Mouse (Mus musculus): ENCODE measurements around the gene Shisa7.
"Not testable (repeated sequence)": the region's sequence is repeated elsewhere in the genome, so short reads cannot be mapped to it uniquely, and the experiment has no call there.

Shisa7 gene

DNA sequence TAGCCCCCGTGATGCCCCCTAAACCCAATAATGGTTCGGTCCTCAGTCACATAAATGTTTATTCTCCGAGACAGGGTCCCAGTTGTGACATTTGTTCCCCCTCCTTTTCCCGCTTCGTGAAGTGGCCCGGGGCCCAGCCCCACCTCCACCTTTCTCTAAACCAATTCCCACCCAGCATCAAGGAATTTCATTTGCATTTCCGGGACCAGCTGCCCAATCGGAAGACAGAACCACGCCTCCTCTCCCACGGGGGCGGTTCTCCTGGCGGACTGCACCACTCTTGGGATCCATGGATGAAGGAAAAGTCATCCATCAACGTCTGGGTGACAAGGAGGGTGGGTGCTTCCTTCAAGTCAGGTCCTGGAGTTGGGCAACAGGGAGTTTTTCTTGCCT is 417 bp upstream of the Shisa7 start:
- no peak for DNase-seq (ENCODE audit: low read depth)

GRCm38 (mm10) chr7:4843604-4844244 is 772 bp downstream of the Shisa7 start:
- peak; percentile 36 for DNase-seq (ENCODE audit: low read depth)

DNA sequence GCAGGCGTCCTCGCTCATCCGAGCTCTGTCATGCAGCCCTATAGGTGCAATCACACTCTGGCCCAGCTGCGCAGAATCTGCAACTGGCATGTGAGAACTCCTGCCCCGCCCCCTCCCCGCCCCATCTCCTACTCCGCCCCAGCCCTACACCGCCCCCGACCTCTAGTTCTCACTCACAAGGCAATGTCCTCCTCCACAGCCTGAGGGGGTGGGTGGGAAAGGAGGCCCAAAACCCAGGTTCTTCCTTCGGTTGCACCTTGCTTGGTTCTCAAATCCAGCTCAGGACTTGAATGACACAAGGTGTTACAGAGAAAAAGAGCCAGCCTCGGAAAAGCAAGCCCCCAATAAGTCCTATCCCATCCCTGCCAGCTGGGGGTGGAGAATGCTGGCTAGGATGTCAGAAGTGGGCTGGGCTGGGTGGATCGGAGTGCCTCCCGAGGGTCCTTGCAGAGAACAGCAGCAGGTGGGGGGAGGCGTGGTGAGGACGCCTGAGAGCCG is 1.8 kb downstream of the Shisa7 start:
- peak; percentile 63 for DNase-seq (ENCODE audit: low read depth)

- DNase-seq (ENCODE audit: low read depth): no peak
Observed at GRCm38 (mm10) chr7:4842077-4842476, 2.4 kb downstream of the Shisa7 start.

- DNase-seq (ENCODE audit: low read depth): no peak
Observed at GRCm38 (mm10) chr7:4837639-4838038, 6.9 kb downstream of the Shisa7 start.

GRCm38 (mm10) chr7:4836351-4836792 is 8.1 kb downstream of the Shisa7 start:
- DNase-seq (ENCODE audit: low read depth): peak; percentile 86

DNA sequence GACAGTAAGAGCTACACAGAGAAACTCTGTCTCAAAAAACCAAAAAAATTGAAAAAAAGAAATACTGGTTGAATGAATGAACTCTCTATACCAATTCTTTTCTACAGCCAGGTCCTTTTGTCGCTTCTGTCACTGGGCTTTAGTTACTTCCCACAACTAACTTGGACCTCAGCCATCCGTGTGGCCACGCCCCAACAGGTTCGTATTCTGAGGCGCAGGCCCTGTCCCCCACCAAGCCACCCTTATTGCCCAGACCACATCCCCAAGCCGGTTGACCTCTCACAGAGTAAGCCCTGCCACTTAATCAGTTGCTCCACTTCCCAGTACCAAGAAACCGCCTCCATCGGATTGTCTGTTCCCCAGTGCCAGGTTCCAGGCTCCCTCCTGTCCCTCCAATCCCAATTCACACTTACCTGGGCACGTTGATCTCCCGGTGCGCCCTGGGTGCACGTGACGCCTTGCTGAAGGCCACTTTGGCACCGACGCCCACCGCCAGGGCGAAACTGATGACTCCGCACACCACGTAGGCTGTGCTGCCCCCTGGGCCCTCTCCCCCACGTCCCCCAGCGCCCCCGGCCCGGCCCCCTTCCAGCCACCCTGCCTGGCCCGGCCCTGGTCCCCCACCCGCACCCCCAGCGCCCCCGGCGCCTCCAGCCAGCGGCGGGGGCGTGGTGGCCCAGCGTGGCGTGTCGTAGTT is 8.7 kb downstream of the Shisa7 start:
- no peak for DNase-seq (ENCODE audit: low read depth)

DNA sequence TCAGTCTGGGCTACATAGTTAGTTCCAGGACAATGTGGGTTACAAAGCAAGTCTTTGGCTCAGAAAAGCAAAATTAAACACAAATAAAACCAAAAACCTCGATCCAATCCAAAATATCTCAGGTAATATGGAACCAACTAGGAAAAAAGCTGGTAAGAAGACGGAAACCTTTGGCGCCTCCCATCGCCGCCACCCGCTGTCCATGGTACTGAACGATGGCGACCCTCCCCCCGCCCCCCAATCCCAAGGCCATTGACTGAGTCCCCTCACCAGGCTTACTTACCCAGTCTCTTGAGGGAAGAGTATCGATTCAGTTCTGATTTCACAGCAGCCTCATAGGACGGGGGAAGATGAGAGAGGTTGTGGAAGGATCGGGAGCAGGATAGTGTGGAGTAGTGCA is 14.0 kb downstream of the Shisa7 start:
- no peak for DNase-seq (ENCODE audit: low read depth)

DNA sequence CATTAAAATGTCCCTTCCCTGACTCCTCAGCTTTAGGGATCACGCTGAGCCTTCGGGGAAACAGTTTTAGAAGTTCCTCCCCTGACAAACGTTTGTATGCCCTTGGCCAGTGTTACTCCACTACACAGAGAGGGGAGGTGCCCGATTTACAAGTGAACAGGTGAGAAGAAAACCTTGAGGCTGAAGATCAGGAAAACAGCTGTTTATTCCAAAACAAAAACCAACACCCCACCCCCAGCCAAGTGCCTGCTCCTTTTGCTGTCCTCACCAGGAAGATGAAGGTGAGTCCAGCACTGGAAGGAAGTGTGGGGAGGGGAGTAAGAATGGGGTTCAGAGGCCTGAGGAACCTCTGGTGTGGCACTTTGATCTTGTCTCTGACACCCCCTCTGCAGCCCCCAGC is 19.1 kb downstream of the Shisa7 start:
- no peak for DNase-seq (ENCODE audit: low read depth)

DNA sequence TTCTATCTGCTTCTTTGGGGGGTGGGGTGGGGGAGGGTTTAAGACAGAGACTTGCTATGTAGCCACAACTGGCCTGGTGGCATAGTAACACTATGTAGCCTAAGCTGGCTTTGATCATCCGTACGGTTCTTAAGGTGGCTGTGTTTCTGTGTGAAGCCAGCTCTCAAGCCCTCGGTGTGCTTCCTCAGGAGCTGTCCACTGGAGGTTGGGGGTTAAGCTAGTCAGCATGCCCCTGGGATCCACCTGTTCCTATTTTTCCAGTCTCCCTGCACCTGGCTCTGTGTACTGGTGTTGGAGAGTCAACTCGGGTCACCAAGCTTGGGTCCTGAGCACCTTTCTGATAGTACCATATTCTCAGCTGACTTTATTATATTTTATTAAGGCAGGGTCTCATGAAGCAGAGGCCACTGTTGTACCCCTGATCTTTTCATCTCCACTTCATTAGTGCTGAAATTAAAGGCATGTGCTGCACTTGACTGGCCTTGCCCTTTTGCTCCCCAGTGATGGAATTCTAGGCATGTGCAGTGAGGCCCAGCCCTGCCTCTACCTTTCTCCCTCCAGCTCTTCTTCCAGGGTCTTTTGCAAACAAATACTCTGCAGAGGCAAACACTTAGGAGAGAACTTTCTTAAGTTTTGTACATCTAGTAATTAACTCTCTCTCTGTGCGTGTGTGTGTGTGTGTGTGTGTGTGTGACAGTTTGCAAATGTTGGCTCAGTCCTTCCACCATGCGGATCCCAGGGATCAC is 22.2 kb downstream of the Shisa7 start:
- DNase-seq (ENCODE audit: low read depth): no peak

GRCm38 (mm10) chr7:4821690-4822089 is 22.8 kb downstream of the Shisa7 start:
- no peak for DNase-seq (ENCODE audit: low read depth)

- DNase-seq (ENCODE audit: low read depth): not testable (repeated sequence)
Observed at GRCm38 (mm10) chr7:4820925-4821324, 23.6 kb downstream of the Shisa7 start.

- peak; percentile 80 for DNase-seq (ENCODE audit: low read depth)
Observed at GRCm38 (mm10) chr7:4816559-4816958, 27.9 kb downstream of the Shisa7 start.

GRCm38 (mm10) chr7:4813105-4813791 is 31.2 kb downstream of the Shisa7 start:
- no peak for DNase-seq (ENCODE audit: low read depth)

DNA sequence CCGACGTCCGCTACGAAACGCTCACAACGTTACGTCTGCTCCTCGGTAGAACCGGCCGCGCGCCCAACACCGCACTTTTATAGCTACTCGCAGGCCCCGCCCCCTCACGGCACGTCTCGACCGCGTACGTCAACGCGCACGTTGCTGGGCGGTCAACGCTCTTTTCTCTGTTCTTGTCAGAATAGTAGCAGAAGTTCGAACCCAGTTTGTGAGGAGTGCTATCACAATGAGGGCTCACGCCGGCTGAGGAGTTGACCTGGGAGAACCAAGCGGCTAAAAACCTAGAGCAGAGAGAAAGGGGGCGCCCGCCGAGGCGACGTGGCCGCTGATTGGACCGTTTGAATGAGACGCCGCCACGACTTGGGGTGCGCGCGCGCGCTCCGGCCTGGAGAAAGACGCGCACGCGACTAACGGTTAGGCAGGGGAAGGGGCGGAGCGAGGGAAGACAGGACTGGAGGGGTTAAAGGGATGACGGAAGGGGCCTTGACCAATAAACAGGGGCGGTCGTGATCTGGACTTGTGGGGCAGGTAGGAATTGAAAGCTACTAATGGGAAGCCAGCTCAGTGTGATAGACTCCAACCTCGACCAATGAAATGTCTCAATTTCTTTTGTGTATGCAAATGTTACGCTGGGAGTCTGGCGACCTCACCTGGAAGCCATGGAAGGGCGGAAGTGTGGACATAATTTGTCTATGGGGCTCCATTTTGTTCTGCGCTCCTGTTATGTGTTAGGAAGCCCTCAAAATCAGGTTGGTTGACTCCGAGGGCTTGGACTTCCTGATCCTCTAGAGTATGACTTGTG is 32.0 kb downstream of the Shisa7 start, which contains the start of gene Ube2s:
Gene Ube2s (minus strand): TSS at position 288 of the 802 bp plus-strand sequence.
- peak; percentile 99 for DNase-seq (ENCODE audit: low read depth)

DNA sequence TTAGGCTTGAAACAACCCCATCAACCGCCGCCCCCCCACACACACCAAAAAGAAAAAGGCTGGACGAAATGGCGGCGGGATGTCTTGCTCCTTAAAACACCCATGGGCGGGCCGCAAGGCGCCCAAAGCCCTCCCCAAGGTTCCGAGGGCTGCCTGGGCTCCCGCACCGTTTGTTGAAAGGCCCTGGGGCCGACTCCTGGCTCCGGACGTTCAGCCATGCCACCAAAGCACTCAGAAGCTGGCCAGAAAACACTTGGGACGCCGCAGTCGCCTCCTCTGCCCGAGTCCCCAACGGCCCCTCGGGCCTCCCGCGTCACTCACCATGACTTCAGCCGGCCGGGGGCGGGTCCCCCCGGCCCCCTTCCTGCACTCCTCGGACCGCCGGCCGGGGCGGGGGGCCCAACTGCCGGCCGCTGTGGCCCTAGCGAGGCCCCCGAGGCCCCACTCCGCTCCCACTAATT is 32.6 kb downstream of the Shisa7 start:
- DNase-seq (ENCODE audit: low read depth): peak; percentile 68

DNA sequence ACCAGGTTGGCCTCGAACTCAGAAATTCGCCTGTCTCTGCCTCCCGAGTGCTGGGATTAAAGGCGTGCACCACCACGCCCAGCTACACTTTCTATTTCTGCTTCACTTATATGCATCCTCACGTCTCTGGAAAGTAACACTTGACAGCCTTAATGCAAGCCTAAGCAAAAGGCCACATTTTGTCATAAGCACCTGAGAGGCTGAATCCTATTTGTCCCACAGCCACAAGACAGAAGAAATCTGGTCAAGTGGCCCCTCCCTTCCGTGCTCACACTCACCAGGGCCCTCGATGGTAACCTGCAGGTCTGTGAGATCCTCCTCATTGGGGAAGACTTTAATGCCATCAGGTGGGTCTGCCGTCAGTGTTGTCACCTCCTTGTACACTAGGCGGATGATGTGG is 33.4 kb downstream of the Shisa7 start:
- not testable (repeated sequence) for DNase-seq (ENCODE audit: low read depth)

DNA sequence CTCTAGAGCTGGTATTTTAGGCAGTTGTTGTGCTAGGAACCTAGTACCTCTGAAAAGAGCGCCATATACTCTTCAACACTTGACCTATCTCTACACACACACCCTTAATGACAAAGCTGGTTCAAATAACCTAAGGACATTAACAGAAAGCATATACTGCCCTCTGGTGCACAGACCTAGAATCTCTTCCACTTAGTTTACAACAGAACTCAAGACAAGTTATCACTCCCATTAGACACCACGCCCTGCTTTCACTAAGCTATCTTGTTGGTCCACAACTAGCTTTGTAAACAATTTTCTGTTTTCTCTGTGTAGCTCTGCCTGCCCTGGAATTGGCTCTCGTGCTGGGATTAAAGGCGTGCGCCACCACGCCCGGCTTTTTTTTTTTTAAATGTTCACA is 37.8 kb downstream of the Shisa7 start:
- DNase-seq (ENCODE audit: low read depth): peak; percentile 80

DNA sequence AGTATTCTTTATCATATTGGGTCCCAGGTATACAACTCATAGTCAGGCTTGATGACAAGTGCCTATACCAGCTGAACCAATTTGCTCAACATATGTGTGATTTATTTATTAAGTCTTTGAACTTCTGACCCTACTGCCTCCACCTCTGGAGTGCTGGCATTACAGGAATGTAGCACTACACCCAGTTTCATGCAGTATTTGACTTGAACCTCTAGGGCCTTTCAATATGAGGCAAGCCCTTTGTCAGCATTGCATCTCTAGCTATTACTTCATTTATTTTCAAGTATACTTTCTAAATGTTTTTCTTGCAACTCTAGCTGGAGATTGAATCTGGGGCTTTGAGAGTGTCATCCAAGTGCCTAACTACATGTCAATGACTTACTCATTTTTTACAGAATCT is 42.2 kb downstream of the Shisa7 start:
- no peak for DNase-seq (ENCODE audit: low read depth)

DNA sequence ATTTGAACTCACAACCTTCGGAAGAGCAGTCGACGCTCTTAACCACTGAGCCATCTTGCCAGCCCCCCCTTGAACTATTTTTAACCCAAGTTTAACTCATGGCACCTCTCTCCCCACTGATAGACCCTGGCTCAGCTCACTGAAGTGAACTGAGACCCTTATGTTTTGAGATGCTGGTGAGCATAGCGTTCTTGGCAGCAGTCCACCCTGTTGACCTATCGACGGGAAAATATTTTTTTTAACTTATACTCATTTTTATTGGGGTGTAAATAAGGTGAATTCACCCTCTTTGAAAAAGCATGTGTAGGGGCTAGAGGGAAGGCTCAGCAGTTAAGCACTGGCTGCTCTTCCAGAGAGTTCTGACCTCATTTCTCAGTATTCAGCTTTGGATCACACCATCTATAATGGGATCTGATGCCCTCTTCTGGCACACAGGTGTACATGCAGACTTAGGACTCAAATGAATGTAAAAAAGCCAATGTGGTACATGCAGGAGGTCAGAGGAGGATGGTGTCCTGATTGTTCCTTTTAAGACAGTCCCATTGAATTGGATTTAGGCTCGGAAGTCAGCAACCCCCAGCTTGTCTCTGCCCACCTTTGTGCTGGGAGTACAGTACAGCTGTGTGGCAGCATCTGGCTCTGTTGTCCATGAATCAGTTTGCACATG is 48.6 kb downstream of the Shisa7 start:
- DNase-seq (ENCODE audit: low read depth): peak; percentile 70
